Mouse (Mus musculus) brain, embryonic 14.5 days (tissue): Measurements from ENCODE around the gene Pcp2.

Source experiments
- CTCF ChIP-seq: fragments of 200-500 bp; IDR thresholded peaks from 2 replicates; pipeline ENCODE4 v1.5.1; 2012; ENCODE audit warnings: inconsistent platforms, mild to moderate bottlenecking, moderate library complexity, borderline replicate concordance; ENCODE audit not compliant: insufficient read depth, insufficient read length; ENCODE audit errors: extremely low read depth
- POLR2A ChIP-seq: fragments of 200-500 bp; IDR thresholded peaks from 2 replicates; pipeline ENCODE4 v1.6.1; 2012; ENCODE audit warnings: mild to moderate bottlenecking, inconsistent platforms, borderline replicate concordance; ENCODE audit not compliant: poor library complexity, insufficient read depth, insufficient read length, severe bottlenecking; ENCODE audit errors: extremely low read depth

GRCm38 (mm10) chr8:3600401-3600800 lies 24.9 kb downstream of the Pcp2 start:
- no peak for TF ChIP-seq CTCF
- no peak for TF ChIP-seq POLR2A
